Mouse (Mus musculus): ENCODE results near the gene Commd1.

DNA sequence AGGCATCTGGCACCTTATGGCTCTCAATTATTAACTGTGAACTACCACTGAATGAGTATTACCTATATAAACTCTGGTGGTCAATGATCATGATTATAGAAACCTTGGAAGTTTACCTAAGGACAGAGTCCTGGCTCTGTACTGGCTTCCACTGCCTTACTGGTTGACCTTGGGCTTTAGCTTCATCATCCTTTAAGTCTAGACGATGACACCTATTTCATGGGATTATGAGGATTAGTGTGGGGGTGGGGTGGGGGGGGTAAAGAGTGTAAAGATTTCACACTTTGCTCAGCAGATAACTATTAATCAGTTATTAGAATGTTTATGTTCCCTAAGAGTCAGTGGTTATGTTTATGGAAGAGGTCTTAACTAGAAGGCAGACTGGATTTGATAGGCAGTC, 7.6 kb upstream of the Commd1 start:
- no peak for TF ChIP-seq CTCF (conservative IDR thresholded peaks at IDR 0.05; ENCODE audit: insufficient read depth, insufficient read length, low read depth, low read length)
- TF ChIP-seq POLR2A (IDR thresholded peaks at IDR 0.05; ENCODE audit: low read depth, low read length) = no peak

All from kidney, adult 2 months (tissue).